Mouse (Mus musculus) adipocyte (in vitro differentiated cells): ENCODE data around the gene Tmem199.

Source experiments
- DNase-seq: peaks from one replicate; pipeline ENCODE4 v3.0.0-alpha.2; 2016; ENCODE audit warnings: low spot score

The Tmem199 gene

DNA sequence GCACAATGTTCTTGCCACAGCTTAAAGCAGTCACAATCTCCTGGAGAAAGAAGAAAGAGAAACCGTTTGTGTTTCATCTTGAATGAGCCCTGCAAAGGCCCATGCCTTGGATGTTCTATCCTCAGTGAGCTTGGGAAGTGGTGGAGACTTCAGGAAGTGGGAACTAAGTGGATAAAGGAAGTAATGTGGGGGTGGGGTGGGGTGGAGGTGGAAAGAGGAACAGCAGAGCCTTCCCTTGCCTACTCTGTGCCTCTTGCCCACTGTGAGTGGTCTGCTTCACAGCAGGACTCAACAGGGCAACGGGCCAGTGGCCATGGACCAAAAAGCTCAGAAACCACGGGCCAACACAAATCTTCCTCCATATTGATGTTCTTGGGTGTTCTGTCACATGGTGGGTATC lies 36.7 kb downstream of the Tmem199 start:
- DNase-seq: no peak

- DNase-seq: no peak
Observed at GRCm38 (mm10) chr11:78471326-78472103, 40.5 kb downstream of the Tmem199 start.

GRCm38 (mm10) chr11:78467932-78468331 lies 44.0 kb downstream of the Tmem199 start:
- no peak for DNase-seq

- DNase-seq: no peak
Observed at GRCm38 (mm10) chr11:78467515-78467914, 44.5 kb downstream of the Tmem199 start.

DNA sequence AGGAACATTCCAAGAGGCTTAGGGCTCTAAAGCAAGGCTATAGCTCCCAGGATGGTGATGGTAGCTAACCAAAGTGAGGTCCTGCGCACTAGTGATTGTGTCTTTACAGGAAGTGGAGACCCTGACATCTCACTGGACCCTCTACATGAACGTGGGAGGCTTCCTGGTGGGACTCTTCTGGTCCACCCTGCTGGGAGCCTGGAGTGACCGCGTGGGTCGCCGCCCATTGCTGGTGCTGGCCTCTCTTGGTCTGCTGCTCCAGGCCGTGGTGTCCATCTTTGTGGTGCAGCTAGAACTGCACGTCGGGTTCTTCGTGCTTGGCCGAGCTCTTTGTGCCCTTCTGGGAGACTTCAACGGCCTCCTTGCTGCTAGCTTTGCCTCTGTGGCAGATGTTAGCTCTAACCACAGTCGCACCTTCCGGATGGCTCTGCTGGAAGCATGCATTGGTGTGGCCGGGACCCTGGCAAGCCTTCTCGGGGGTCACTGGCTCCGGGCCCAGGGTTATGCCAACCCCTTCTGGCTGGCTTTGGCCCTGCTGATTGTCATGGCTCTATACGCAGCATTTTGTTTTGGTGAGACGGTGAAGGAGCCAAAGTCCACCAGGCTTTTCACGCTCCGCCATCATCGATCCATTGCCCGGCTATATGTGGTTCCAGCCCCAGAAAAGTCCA lies 45.6 kb downstream of the Tmem199 start:
- no peak for DNase-seq

DNA sequence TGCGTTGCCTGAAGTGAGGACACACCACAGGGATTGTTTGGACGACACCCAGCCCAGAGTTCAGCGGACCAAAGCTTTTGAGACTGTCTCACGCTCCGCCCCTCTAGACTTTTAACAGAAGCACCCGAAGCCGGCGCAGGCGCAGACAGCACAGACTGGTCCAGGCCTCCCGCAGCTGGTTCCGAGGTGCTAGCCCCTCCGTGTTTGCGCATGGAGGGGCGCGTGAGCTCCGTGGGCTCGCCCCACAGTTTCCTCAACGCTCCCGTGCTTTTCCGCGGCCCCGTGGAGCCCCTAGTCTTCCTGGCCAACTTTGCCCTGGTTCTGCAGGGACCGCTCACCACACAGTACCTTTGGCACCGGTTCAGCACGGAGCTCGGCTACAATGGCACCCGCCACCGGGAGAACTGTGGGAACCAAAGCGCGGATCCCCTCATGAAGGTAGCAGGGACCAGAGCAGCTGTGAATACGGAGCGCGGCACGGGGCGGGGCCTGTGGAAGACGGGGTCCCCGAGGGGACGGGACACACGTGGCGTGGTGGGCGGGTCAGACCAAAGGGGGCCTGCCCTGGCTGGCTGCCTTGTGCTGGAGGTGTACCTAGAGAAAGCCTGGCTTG lies 46.3 kb downstream of the Tmem199 start, which contains the start of gene Slc46a1:
Gene Slc46a1, plus strand, starts transcription at position 130 of the 613 bp plus-strand sequence.
- DNase-seq: peak; percentile 91

DNA sequence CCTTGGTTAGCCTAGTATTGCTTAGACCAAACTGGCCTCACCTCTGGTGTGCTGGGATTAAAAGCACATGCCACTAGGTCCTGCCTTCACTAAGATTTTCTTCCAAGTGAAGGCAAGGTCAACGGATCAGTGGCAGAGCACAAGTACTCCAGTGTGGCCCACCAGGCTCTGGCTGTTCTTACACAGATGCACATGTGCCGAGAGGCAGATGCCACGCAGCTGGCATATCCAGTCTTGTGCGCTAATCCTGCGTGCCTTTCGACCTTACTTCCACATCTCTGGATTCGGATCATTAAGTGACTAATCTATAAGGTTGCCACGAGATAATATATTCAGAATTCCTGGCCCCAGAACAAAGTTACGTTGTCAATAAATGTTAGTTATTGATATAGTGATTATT lies 46.9 kb downstream of the Tmem199 start:
- no peak for DNase-seq

DNA sequence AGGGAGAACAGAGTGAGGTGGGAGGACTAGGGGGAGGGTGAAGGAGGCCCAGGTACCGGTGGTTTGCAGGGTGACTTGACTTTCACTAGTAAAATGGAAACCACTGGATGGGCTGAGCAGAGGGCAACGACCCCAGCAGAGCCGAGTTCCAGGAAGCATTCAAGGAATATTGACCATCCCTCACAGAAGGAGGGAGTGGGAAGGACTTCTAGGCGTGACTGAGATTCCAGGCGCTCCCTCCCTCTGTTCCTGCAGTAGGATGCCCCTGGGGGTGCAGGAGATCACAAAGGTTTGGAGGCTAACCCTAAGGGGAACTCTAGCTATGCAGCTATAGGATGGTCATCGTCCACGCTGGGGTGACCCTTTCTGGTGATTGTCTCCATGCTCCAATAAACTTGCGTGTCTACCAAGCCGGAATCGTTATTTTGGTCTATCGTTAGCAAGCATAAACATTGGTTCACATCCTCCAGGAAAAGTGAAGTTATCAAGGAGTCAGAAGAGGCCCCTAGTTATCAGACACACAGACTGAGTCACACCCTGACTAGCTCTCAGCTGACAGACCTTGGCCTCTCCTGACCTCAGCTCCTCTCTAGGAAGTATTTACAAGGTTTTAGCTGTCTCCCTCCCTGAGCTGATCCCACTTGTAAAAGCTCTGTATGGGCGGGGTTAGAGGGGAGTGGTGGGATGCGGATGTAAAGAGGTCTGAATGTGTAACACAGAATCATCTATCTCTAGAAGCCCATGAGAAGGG lies 48.5 kb downstream of the Tmem199 start:
- no peak for DNase-seq

DNA sequence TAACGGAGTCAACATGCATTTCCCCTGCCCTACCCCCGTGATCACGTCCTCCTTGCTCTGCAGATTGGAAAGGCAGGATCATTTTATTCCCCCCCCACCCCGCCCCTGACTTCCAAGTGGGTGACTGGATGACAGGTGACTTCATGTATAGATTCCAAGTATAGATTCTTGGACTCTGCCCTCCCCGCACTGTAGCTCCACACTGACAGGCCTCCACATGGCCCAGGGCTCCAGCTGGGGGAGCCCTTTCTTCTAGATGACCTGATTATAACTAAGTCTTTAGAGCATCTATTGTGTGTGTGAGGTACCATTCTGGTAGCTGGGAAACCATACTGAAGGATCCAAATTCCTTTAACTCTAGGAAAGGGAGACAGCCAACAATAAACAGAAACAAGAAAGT lies 49.3 kb downstream of the Tmem199 start:
- DNase-seq: no peak

DNA sequence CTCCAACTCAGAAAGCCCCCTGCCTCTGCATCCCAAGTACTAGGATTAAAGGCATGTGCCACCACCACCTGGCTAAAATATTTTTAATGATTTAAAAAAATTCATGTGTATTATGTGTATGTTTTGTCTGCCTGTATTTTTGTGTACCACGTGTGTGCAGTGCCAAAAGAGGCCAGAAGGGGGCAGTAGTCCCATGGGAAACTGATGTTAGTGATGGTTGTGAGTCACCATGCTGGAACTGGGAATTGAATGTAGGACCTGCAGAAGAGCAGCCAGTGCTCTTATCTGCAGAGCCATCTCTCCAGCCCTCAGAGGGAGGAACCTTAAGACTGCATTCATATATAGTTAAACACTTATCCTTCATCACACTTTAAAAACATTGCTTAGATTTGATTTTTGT lies 50.1 kb downstream of the Tmem199 start:
- DNase-seq: no peak

- DNase-seq: no peak
Observed at GRCm38 (mm10) chr11:78458740-78459139, 53.2 kb downstream of the Tmem199 start.
